Mouse (Mus musculus): Measurements from ENCODE around the gene Rasgrp3. TPM values are rescaled to one million over a fixed set of nuclear protein-coding genes. Genes with fewer than 3 reads are reported as not detected.
A peak's percentile ranks its signal among the peaks of the same experiment; 100 is the strongest.
"Not testable (repeated sequence)": the region's sequence is repeated elsewhere in the genome, so short reads cannot be mapped to it uniquely, and the experiment has no call there.

Gene Rasgrp3
- total RNA-seq, 2 experiments from 2014 or later = 8.4 to 9.3 TPM

DNA sequence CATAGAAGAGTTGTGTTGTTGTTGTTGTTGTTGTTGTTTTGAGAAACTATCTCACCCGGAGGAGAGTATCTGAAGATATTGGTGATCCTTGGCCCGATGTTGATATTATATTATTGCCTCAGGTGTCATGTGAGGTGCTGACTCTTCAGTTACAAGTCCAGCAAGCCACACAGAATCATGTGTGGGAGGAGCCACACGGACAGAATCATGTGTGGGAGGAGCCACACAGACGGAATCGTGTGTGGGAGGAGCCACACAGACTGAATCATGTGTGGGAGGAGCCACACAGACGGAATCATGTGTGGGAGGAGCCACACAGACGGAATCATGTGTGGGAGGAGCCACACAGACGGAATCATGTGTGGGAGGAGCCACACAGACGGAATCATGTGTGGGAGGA lies 20.4 kb downstream of the Rasgrp3 start:
- DNase-seq (ENCODE audit: extremely low spot score in 1 of 2, low spot score in 1 of 2) = not testable (repeated sequence)

DNA sequence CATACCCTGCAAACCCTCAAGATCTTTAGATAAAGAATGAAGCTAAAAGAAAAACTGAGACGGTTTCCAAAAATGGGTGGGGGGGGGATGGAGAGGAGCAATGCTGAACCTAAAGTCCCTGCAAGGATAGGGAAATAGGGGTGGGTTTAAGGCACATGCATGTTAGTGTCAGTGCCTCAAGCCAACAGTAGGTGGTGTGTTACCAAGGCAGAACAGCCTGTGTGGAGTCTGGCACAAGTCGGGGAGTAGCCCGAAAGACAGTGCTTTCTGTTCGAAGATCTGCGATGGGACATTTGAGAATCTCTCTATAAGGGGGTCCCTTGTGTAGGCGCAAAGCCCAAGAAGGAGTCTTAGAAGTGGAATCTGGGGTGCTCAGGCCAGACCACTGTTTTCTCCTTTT lies 24.9 kb downstream of the Rasgrp3 start:
- no peak for DNase-seq (ENCODE audit: extremely low spot score in 1 of 2, low spot score in 1 of 2)

DNA sequence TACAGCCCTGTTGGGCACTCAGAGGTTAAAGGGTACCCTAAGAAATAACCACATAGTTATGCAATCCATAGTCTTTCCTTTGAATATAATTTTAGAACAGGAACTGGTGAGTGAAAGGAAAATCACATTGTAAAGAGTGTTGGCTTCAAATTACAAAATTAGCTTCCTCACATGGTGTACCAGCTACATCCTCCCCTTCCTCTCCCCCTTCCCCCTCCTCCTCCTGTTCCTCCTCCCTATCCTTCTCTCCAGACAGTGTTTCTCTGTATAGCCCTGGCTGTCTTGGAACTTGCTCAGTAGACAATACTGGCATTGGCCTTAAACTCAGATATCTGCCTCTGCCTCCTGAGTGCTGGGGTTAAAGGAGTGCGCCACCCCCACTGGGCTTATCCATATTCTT lies 26.1 kb downstream of the Rasgrp3 start:
- DNase-seq (ENCODE audit: extremely low spot score in 1 of 2, low spot score in 1 of 2) = no peak

- not testable (repeated sequence) for DNase-seq (ENCODE audit: extremely low spot score in 1 of 2, low spot score in 1 of 2)
These were observed 27.5 kb downstream of the Rasgrp3 start for GRCm38 (mm10) chr17:75463223-75463622.

GRCm38 (mm10) chr17:75463645-75464044 lies 27.9 kb downstream of the Rasgrp3 start:
- DNase-seq (ENCODE audit: extremely low spot score in 1 of 2, low spot score in 1 of 2) = no peak

DNA sequence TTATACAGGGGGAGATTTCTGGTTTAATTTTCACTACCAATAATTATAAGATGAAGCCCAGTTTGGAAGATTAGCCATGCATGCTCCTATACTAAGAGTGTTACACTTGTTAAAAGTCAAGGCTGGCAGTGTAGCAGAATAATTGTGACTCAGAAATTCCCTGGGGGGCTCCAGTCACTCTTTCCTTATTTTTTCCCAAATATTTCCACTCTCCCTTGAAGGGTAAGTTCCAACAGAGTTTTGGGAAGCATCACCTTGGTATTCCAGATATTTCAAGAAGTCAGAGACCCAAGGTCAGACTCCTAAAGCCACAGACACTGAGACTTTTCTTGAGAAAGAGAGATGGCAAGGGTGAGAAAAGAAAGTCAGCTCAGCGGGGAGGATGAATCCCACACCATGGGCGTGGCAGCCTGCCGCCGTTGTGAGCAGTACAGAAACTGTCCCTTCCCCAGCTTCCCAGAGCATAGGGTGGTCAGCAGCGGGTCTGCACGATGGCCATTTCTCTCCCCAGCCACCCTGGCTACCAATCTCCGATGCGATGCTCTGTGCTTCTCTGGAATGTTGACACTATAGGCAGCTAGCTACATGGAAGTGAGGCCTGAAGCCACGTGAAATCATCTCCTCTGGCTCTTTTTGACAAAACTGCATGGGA lies 28.8 kb downstream of the Rasgrp3 start:
- no peak for DNase-seq (ENCODE audit: extremely low spot score in 1 of 2, low spot score in 1 of 2)

DNA sequence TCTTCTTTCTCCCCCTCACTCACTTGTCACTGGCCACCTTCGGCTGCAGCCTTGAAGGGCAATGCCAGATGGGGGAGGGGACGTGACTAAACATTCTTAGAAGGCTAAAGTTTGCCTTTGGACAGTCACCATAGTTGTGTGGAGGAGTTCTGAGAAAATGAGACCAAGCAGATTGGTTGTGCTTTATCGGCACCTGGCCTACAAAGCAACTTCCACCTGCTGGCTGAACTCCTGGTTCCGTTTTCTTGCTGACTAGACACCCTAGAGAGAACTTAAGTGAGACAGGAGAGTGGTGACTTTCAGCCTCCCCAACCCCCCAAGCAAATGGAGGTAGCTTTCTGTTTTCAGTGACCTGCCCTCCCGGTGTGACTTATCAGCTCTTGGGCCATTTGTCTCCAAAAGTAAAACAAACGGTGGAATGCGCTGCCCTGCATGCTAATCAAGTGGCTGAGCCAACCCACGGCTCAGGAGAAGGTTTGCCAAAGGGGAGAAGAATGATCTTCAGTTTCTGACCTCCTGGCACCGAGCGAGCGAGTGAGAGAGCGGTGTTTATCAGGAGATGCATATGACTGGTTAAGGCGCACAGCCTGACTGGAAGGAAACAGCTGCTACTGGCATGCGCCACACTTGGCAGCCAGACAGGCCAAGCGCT lies 29.4 kb downstream of the Rasgrp3 start:
- peak in 1 of 2 experiments; percentile 47 for DNase-seq (ENCODE audit: extremely low spot score in 1 of 2, low spot score in 1 of 2)

- DNase-seq (ENCODE audit: extremely low spot score in 1 of 2, low spot score in 1 of 2) = no peak
These were observed 29.9 kb downstream of the Rasgrp3 start for GRCm38 (mm10) chr17:75465635-75465997.

DNA sequence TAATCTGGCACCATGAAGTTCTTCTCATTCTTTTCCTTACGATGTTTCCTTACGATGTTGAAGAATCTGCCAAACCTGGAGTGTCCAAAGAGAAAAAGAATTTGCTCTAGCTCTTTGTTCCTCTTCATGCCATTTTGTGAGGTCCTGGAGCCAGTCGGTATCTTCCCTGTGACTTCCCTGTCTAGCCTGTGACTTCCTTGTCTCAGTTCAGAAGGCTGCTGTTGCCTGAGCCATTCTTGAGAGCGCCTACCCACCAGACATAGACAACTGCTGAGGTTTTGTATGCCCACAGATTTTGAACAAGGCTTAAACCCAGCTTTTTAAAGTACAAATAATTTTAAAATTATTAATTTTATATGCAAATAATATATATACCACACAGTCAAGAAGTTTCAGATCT lies 31.3 kb downstream of the Rasgrp3 start:
- no peak for DNase-seq (ENCODE audit: extremely low spot score in 1 of 2, low spot score in 1 of 2)

GRCm38 (mm10) chr17:75467526-75467925 lies 31.8 kb downstream of the Rasgrp3 start:
- DNase-seq (ENCODE audit: extremely low spot score in 1 of 2, low spot score in 1 of 2) = no peak

DNA sequence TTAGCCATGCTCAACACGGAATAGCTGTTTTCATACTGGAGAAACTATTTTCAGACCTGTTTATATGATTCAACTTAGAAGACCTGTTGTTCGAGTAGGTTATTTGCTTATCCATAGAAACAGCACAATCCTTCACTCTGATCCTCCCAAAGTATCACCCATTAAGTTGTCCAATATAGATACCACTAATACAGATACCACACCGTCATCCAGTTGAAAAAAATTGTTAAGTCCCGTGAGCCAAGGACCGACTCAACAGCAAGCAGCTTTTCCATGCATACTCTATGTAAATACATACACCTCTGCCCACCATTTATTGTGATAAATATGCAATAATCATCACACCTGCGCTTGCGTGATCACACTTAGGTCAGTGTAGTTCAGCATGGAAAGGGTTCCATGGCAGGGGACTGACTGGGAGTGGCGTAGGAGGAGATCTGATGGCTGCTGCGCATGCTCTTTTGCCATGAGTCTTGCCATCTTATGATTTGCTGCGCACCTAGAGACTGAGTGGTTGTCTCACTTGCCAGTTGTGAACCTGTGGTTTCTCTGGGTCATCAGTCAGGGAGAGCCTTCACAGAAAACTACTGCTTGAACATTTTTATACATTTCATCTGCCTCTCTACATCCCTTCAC lies 32.9 kb downstream of the Rasgrp3 start:
- DNase-seq (ENCODE audit: extremely low spot score in 1 of 2, low spot score in 1 of 2) = no peak

GRCm38 (mm10) chr17:75470325-75470724 lies 34.6 kb downstream of the Rasgrp3 start:
- DNase-seq (ENCODE audit: extremely low spot score in 1 of 2, low spot score in 1 of 2) = no peak

DNA sequence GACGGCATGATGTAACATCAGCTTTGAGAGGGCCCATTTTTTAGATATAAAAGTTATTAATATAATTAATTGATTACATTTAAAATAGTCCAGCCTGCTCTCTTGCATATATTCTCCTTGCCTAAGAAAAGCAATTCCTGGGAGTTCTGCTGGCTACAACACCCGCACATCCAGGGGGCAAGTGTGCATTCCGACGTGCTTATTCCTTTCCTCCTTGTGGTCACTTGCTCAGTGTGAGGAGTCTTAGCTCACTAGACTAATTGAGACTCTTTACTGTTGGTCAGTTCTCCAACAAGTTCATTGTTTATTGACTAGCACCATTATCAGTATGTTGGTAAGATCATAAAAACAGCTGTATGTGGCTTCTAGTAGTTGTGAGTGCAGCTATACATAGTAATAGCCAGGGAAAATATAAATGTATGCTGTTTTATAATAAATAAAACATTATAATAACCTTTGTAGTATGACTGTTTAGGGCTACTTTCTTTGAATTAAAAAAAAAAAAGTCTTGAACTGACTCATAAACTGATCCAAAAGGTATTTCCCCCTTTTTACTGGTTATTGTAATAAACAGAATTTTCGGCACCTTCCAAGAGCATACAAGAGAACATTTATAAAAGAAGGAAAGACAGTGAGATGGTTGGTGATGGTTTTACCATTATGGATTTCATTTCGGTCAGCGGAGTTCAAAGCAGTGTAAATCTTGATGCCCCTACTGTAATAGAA lies 35.4 kb downstream of the Rasgrp3 start:
- DNase-seq (ENCODE audit: extremely low spot score in 1 of 2, low spot score in 1 of 2) = no peak

GRCm38 (mm10) chr17:75471644-75472253 lies 36.1 kb downstream of the Rasgrp3 start:
- DNase-seq (ENCODE audit: extremely low spot score in 1 of 2, low spot score in 1 of 2) = no peak

DNA sequence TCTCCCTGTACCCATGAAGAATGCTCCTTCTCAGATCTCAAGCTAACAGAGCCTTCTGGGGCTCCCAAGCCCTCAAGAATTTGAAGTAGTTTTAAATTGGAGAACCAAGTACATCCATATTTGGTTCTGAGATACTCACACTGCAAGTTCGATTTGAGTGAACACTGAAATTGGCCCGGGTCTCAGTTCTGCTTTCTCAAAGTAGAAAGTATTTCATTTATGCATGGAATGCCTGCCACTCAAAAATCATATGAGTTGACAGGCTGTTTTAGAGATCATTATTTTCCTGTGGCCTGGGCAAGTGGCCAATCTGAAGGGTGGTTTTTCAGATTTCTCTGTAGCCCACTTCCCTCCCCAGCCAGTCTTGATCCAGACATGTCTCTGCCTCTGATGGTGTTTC lies 36.7 kb downstream of the Rasgrp3 start:
- DNase-seq (ENCODE audit: extremely low spot score in 1 of 2, low spot score in 1 of 2) = no peak

DNA sequence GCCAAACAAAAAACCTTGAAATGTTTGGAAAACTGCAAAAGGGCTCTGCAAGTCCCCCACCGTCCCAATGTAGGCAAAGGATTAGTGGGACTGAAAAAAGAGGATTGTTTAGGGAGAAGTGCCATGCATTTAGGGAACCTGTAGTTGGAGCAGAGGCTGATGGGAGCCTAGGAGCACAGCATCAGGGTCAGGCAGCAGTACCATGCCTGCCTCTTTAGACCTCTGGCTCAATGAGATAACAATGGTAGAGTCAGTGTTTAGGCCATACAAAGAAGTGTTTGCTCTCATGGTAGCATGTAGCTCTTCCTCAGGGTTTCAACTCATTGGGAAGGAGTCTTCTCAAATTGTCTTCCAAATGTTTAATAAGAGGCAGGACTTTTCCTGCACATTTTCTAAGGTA lies 40.3 kb downstream of the Rasgrp3 start:
- DNase-seq (ENCODE audit: extremely low spot score in 1 of 2, low spot score in 1 of 2) = no peak

DNA sequence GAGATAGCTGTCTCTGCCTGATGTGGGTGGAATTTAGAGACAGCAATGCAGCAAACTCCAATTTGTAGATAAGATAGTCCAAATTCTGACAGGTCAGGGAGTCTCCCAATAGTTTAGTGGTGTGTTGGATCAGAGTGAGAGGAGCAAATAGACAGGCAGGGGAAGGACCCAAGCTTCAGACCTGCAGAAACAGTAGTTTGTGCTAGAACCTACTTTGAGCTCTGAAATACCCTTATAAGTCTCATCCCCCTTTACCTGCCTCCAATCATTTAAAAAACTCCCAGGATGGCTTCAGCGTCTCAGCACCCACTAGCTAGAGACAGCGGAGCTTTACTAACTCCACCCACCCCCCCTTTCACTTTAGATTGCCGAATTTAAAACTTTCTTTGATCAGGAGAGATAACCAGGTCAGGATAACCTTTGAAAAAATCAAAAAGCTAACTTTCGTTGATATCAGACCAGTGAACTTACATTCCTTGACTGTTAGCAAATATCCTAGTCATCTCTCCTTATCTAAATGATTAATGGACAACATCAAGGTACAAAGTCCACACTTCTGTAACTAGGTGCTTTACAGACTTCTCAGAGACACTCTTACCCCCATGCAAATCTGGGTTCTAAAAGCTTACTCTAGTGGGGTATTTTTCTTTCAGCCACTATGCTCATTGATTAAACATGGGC lies 41.2 kb downstream of the Rasgrp3 start:
- DNase-seq (ENCODE audit: extremely low spot score in 1 of 2, low spot score in 1 of 2) = no peak

DNA sequence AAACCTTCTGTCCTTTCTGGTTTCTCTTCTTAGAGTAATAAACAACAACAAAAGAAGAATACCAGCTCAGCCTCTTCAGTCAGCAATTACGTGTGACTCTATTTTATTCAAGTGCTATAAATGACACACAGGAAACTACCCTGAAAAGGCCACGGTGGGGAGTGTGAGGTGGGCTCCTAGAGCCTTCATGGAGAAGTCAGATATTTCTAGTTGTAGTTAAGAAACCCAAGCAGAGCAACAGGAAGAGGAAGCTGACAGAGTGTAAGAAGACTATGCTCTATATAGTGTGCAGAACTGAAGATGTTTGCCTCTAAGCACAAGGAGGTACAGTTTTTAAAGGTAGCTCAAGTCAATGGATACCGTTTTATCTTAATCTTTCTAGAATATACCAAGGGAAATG lies 42.0 kb downstream of the Rasgrp3 start:
- no peak for DNase-seq (ENCODE audit: extremely low spot score in 1 of 2, low spot score in 1 of 2)

DNA sequence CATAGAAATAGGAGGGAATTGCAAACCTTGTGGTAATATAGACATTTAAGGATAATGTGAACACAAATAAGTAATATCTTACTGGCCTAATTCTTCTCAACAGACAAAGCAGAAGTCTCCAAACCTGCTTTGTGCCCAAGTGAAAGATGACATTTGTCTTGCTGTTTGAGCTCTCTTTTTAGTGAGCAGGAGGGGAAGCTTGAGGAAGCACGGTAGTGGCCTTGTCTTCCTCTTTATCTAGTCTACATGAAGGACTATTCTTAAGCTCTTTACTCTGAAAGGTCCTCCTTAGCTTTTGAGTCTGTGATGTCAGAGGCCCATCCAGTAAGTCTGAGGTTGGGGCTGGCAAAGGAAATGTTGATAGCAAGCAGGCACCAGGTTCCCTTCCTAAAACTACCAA lies 43.1 kb downstream of the Rasgrp3 start:
- DNase-seq (ENCODE audit: extremely low spot score in 1 of 2, low spot score in 1 of 2) = no peak

DNA sequence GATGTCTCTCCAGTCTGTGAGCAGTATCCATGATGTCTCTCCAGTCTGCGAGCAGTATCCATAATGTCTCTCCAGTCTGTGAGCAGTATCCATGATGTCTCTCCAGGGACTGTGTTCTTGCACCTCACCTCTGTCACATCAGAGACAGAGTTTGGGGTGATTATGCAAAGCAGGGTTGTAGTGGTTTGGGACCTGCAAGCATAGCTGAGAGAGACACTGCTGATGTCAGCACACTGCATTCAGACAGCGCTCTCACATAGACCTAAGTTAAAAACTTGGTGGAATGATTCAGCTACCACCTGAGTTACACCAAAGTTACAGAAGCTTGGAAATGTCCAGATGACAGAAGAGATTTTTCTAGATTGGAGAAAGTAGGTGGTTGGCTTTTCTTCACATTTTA lies 44.0 kb downstream of the Rasgrp3 start:
- DNase-seq (ENCODE audit: extremely low spot score in 1 of 2, low spot score in 1 of 2) = no peak
